Mouse (Mus musculus) limb, embryonic 12.5 days (tissue): Measurements from ENCODE around the gene Gm3526. TPM values are rescaled to one million over a fixed set of nuclear protein-coding genes. Genes with fewer than 3 reads are reported as not detected.
"Not testable (repeated sequence)": the region's sequence is repeated elsewhere in the genome, so short reads cannot be mapped to it uniquely, and the experiment has no call there.

Source experiments
- ATAC-seq: fragments of 200-750 bp; cut with Nextera tagmentation; 2 replicates; pipeline ENCODE4 v1.8.0; 2017; ENCODE audit warnings: low read depth, moderate TSS enrichment; ENCODE audit not compliant: insufficient number of reproducible peaks, insufficient read depth, low FRiP score, low TSS enrichment
- H3K27ac ChIP-seq: fragments of 300-500 bp; sonication (generic); 2 replicates; pipeline ENCODE4 v1.5.1; 2016; ENCODE audit warnings: mild to moderate bottlenecking, moderate library complexity
- H3K27me3 ChIP-seq: fragments of 300-500 bp; sonication (generic); 2 replicates; pipeline ENCODE4 v1.6.1; 2016; ENCODE audit warnings: mild to moderate bottlenecking, moderate library complexity
- H3K36me3 ChIP-seq: fragments of 300-500 bp; sonication (generic); 2 replicates; pipeline ENCODE4 v1.6.1; 2016; ENCODE audit warnings: mild to moderate bottlenecking, moderate library complexity
- H3K4me1 ChIP-seq: fragments of 300-500 bp; sonication (generic); replicated peaks from 2 replicates; pipeline ENCODE4 v1.6.1; 2016
- H3K4me2 ChIP-seq: fragments of 300-500 bp; sonication (generic); 2 replicates; pipeline ENCODE4 v1.6.1; 2016; ENCODE audit warnings: mild to moderate bottlenecking, moderate library complexity
- H3K4me3 ChIP-seq: fragments of 300-500 bp; sonication (generic); replicated peaks from 2 replicates; pipeline ENCODE4 v1.5.1; 2016; ENCODE audit warnings: mild to moderate bottlenecking
- H3K9ac ChIP-seq: fragments of 300-500 bp; sonication (generic); replicated peaks from 2 replicates; pipeline ENCODE4 v1.6.1; 2016; ENCODE audit warnings: mild to moderate bottlenecking, moderate library complexity
- H3K9me3 ChIP-seq: fragments of 300-500 bp; sonication (generic); 2 replicates; pipeline ENCODE4 v1.6.1; 2016; ENCODE audit warnings: mild to moderate bottlenecking, moderate library complexity
- WGBS: fragments of 180-500 bp; shearing (Covaris S2); methylation state at CpG from one replicate; pipeline ENCODE4 v1.1.7; 2016; 5-methylcytosine and 5-hydroxymethylcytosine counted together
- polyA plus RNA-seq: library from polyadenylated mRNA; unstranded; fragments of >200 nt; fragmentation: Nextera tagmentation; extraction: Ambion mirVana; gene quantifications from 2 replicates; pipeline ENCODE4 v1.2.1, GENCODE M21; 2016

The Gm3526 gene
- polyA plus RNA-seq = not detected in 2 replicates

GRCm38 (mm10) chr14:5260480-5260879 lies at the start of gene Gm3526:
Gm3526 (minus strand) TSS chr14:5260580.
- not testable (repeated sequence) for H3K4me2 ChIP-seq, H3K4me1 ChIP-seq, H3K9me3 ChIP-seq, H3K4me3 ChIP-seq, H3K27me3 ChIP-seq, H3K9ac ChIP-seq, H3K36me3 ChIP-seq, H3K27ac ChIP-seq, ATAC-seq
- WGBS = no CpG with 5 or more reads among the region's 1 CpGs

Other genes with a start within 250 kb of the Gm3526 start
- gene Gm3298, start 244.7 kb downstream of the Gm3526 start, polyA plus RNA-seq = not detected in 2 replicates
- gene 4930555G01Rik, start 210.0 kb downstream of the Gm3526 start, polyA plus RNA-seq = not detected in 2 replicates
- 0.88 and 1.7 TPM in 2 replicates for gene Gm8281, start 189.5 kb downstream of the Gm3526 start, polyA plus RNA-seq
- not detected in 2 replicates for gene Gm8279, start 129.1 kb downstream of the Gm3526 start, polyA plus RNA-seq
- gene Gm3317, start 96.0 kb downstream of the Gm3526 start, polyA plus RNA-seq = not detected in 2 replicates
- not detected in 2 replicates for gene Gm8271, start 74.8 kb downstream of the Gm3526 start, polyA plus RNA-seq
- gene Gm3542, start 74.3 kb upstream of the Gm3526 start, polyA plus RNA-seq = not detected in 2 replicates
- 0.40 TPM in 1 of 2 replicates, not detected in the other for gene Gm3500, start 128.5 kb upstream of the Gm3526 start, polyA plus RNA-seq
- gene Gm3194, start 194.9 kb upstream of the Gm3526 start, polyA plus RNA-seq = 0.61 and 0.76 TPM in 2 replicates
- not detected in 2 replicates for gene Gm8246, start 217.2 kb upstream of the Gm3526 start, polyA plus RNA-seq
- gene Gm3187, start 223.6 kb upstream of the Gm3526 start, polyA plus RNA-seq = not detected in 2 replicates
- gene Gm3488, start 241.1 kb upstream of the Gm3526 start, polyA plus RNA-seq = 1.00 and 1.0 TPM in 2 replicates